Mouse (Mus musculus) erythroblast, embryonic 14.5 days (primary cell): ENCODE measurements at regions not wholly inside any gene's neighbourhood (a gene's known extent, or its start where the extent isn't known, plus 50 kb on each side); places are given as distances from the start of the nearest gene placed in this dataset.

Experiments used
- GATA1 ChIP-seq: IDR thresholded peaks from 2 replicates; pipeline ENCODE4 v1.6.1; 2012; ENCODE audit warnings: low read length, inconsistent platforms, mixed read lengths
- TAL1 ChIP-seq: IDR thresholded peaks from 3 replicates; pipeline ENCODE4 v1.6.1; 2012; ENCODE audit warnings: low read length, inconsistent platforms, mixed read lengths

- TF ChIP-seq TAL1: no peak
- no peak for TF ChIP-seq GATA1
Observed at GRCm38 (mm10) chr6:127379511-127379910, 67.1 kb upstream of the Parp11 start.
